Mouse (Mus musculus): ENCODE measurements around the gene Colq.

DNA sequence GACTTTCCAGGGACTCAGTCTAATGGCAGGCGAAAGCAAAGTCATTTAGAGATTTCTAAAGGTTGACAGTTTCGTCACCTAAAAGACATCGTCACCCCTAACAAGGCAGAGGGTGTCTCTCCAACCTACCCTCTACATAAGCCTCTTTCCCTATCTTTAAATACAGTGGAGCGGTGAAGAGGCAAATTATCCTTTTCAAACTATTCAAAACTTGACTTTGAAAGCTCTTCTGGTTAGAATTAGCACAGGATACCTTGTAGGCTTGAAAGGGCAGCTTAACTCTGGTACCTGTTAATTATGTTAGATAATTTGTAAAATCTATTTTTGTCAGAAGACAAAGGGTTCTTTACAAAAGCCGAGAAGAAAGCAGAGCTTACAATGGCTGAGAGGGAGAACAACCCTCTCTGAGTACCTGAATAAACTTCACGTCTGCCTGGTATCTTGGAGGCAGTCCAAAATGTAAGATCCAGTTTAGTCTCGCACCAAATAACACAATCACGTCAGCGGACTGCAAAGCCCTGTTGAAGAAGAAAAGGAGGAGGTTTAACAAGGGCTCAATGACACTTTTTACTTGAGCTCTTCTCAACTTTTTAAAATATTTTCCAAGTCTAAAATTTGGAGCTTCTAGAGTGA, 29.6 kb upstream of the Colq start:
- TF ChIP-seq POLR2A (IDR thresholded peaks at IDR 0.05; ENCODE audit: insufficient read depth, low read length) = no peak
- TF ChIP-seq CTCF (IDR thresholded peaks at IDR 0.05; ENCODE audit: low read depth, low read length) = no peak

Measured in ES-Bruce4 (cell line).